Mouse (Mus musculus) T-helper 1 cell (primary cell): ENCODE results near the gene Paf1.

Experiments used
- in situ Hi-C: fragments of 300-600 bp; cut with MboI, MseI; formaldehyde crosslinking; loops from one replicate; pipeline ENCODE4 v1.15.1; 2025; ENCODE audit warnings: high pct_unique_total_duplicates

Paf1 gene

GRCm38 (mm10) chr7:28435660-28436259 lies 43.0 kb downstream of the Paf1 start:
- in situ Hi-C loops, result no loop called here

DNA sequence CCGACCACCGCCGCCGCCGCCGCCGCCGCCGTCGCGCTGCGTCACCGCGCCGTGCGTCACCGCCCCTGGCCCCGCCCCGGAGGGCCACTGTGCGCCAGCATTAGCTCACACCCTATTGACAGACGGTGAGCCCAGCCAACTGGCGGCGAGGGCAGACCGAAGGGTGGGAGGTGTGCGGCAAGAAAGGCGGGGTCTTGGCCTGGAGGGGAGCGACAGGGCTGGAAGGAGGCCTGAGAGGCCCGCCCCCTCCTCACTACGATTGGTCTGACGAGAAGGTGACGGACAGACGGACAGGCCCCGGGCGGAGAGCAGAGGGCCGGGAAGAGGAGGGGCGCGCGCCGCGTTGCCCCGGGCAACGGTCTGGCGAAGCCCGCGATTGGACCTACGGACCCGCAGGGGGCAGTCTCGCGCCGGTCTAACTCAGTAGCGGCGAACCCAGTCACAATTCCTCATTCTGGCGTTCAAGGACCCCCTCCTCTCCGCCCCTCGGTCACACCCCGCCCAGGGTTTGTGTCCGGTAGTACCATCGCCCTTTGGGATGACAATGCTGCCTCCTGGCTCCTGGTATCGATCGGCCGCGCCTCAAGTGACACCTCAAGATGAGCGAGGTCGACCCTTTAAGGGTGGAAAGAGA lies 43.6 kb downstream of the Paf1 start:
- in situ Hi-C loops, result no loop called here

- in situ Hi-C loops, result no loop called here
Observed at GRCm38 (mm10) chr7:28436932-28437570, 44.3 kb downstream of the Paf1 start, which contains the start of gene Gmfg. TSS of gene Gmfg (plus strand) at chr7:28437447.

GRCm38 (mm10) chr7:28437964-28438363 lies 45.2 kb downstream of the Paf1 start:
- in situ Hi-C loops, result no loop called here

GRCm38 (mm10) chr7:28438771-28439170 lies 46.0 kb downstream of the Paf1 start:
- in situ Hi-C loops, result no loop called here

- in situ Hi-C loops, result no loop called here
Observed at GRCm38 (mm10) chr7:28440739-28441138, 48.0 kb downstream of the Paf1 start.

GRCm38 (mm10) chr7:28441776-28442485 lies 49.2 kb downstream of the Paf1 start:
- in situ Hi-C loops, result no loop called here

DNA sequence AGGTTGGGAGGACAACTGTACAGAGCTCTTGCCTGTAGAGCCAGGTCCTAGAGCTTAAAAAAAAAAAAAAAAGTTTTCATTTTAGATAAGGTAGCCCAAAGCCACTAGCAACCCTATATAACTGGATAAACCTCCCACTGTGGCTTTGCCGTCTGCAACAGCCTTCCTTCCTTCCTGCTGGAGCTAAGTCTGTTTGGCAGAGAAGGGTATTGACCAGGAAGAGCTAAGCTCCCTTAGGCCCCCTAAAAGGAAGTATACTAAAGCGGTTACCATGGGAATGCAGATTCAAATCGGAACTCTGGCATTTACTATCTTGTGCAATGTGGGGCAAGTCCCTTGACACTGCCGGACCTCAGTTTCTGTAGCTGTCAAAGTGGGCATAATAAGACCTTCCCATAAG lies 49.9 kb downstream of the Paf1 start:
- in situ Hi-C loops, result no loop called here

- in situ Hi-C loops, result no loop called here
Observed at GRCm38 (mm10) chr7:28444344-28444974, 51.7 kb downstream of the Paf1 start.

DNA sequence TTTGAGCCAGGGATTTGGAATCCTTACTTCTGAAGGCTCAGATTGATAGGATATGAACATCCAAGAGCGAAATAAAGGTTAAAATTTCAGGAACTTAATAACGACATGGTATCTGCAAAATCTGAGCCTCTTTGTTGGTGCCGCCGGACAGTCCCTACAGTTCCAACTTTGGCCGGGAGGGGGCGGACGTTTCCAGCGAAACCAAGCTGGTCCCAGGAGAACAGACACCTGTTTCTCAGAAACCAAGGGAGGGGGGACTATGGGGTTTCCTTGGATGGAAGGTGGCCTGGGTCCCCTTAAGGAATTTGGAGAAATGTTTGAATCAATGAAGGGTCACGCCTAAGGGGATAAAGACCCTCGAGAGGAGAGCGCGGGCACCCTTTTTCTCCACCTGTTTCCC lies 53.7 kb downstream of the Paf1 start:
- in situ Hi-C loops, result no loop called here

DNA sequence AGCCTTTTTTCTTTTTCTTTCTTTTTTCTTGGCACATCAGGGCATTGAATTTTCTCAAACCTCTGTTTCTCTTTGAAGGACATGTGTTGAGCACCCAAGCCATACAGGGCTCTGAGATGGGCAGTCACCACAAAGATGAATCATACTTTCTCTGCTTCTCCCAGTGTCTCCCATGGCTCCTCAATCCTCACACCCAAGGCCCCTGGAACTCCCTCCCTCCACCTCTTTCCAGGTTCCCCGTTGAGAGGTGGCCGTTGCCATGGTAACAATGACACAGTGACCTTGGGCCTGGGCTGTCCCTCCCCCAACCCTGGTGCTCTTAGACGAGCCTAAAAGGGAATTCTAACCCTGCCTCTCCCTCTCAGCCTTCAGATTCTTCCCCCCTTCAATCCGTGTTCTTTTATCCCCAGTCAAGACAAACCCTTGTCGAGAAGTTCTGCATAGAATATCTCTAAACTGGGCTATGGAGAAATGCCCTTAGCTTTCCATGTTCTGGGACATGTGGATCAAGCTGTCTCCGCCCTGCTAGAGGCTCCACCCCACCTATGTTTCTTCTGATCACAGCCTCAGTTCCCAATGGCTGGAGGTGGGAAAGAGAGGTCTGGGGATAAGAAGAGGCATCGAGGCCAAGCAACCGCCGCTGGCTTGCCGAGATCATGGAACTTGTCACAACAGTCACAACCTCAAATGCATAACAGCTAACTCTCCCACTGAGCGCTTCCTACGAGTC lies 54.5 kb downstream of the Paf1 start:
- in situ Hi-C loops, result no loop called here

- in situ Hi-C loops, result no loop called here
Observed at GRCm38 (mm10) chr7:28447865-28448820, 55.4 kb downstream of the Paf1 start.
